Mouse (Mus musculus) CD8-positive naive resting alpha-beta T cell, adult 2 months (primary cell): ENCODE measurements around the gene Atxn2.
"Not testable (repeated sequence)": the region's sequence is repeated elsewhere in the genome, so short reads cannot be mapped to it uniquely, and the experiment has no call there.

Experiments used
- DNase-seq, 2 experiments: peaks; one replicate each; pipeline ENCODE4 v3.0.0; 2022; ENCODE audit warnings: low read depth in 2 of 2, low spot score in 2 of 2

Atxn2 gene

DNA sequence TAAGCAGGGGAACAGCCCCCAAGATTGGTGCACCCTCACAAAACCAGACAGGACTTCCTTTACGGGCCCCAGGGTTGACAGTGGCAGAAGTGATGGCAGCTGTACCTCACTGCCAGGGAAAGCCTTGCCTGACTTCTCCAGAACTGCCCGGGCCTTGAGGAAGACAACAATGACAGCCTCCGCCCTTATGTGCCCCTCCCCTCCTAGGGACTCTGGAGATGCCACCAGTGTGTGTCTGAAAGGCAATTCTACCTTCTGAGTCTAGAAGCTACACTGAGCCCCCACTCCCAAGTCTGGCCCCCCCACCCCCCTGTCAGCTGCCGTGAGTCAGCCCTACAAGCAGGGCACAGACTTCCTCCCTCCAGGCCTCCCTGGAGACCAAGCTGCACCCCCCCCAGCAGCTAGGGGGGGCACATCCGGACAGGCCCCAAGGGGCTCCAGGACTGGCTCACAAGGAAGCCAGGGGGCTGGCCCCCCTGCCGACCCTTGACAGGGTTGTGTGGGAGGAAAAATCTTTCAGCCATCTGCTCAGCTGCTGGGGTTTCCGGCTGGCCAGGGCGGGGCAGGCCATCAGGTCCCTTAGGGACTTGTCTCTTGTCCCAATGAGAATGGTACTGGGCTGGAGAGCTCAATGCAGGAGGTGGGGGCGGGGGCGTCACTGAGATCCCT lies 122.6 kb downstream of the Atxn2 start:
- DNase-seq: no peak

DNA sequence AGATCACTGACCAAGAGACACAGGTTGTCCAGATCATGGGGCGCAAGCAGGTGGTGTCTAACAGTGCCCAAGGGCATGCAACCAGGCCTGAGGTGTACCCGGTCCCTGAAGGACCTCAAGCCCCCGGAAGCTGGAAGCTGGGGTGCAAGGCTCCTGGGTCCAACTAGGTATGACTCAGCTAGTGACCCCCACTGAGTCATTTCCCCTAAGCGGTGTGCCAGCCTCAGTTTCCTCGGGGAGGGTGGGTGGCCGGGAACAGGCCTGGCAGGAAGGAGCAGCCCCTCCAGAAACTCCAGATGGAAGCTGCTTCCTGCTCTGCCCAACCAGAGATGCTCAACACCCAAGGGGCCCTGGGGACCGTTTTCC lies 123.1 kb downstream of the Atxn2 start:
- DNase-seq: no peak

DNA sequence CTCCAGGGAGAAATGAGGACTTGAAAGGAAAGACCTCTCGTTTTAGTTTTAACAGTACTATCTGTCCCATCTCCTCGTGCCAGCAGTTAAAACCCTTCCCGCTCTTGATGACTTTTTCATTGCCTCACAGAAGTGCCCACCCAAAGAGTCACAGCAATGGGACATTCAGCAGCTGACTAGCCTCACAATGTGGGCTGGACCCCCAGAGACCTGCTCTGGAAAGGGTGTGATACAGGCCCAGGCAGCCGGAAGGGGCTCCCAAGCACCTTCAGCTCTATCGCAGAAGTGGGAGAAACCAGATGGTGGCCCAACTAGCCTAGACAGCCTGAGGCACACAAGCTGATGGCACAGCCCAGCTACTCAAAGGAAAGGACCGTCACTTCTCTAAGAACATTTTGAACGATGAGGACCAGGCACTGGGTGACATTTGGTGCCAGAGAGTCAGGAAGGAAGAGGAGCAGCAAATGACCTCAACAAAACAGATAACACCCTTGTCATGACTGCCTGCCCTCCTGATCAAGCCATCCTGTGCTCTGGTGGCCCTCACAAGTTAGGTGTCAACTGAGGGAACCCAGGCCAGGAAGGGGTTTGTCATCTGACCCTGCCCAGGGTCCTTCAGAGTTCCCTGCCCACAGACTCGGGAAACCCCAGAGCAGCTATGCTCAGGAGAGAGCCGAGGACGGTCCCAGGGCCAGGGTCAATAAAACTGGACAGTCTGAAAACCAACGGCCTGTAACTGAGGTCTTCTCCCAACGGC lies 124.0 kb downstream of the Atxn2 start:
- no peak for DNase-seq

DNA sequence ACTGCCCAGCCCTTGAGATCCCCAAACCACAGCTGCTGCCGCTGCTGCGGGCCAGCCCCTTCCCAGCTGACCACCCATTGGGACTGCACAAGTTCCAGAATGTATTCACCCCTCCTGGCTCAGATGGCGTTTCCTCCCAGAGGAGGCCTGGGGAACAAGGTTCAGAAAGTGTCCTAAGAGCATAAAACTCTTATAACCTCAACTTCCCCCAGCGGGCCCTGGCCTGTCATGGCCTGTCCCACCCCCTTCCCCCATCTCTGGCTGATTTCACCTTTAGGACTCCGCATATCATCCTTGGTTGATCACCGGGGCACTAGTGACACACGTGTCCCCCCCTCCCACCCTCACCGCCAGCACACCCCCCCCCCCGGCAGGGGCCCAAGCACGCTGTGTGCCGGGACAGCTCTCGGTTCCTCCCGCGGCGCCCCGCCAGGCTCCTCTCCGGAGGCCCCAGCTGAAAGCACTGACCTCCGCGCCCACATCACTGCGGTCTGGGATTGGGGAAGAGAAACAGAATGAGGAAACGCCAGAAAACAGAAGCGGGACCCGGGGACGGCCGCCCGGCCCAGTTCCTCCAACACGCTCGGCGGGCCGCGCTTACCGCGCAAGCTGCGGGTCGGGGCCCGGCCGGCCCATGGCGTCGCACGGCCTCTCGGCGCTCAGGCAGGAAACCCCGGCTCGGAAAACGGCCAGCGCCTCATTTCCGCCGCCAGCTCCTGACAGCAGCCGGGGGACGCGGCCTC lies 125.0 kb downstream of the Atxn2 start:
- no peak for DNase-seq

DNA sequence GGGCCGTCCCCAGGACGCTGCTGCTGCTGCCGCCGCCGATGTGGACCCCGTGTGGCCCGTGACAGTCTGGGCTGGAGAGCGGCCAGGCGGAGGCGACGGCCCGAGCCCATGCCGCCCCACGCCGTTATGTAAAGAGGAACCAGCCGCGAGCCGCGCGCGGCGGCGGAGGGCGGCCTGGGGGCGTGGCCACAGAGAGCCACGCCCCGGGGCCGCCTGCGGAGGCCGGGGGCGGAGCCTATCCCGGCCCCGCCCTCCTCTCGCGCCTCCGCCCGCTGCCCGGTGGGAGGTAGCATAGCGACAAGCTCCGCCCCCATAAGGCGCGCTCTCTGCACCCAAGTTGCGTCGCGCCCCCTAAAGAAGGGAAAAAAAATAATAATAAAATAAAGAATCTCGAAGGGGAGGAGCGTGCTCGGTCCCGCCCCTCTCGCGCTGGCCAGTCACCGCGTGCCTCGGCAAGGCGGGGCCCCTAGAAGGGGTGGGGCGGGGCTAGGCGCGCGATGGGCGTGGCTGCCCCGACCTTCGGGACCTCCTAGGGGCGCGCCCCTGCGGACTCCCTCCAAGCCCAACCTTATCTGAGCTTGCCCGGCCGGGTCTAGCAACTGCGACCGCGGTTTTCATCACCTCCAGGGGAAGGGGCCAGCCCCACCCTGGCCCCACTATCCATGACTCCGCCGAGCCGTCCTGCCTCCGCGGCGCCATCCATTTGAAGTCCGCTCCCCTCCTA lies 125.7 kb downstream of the Atxn2 start:
- DNase-seq: peak; percentile 87 to 90

DNA sequence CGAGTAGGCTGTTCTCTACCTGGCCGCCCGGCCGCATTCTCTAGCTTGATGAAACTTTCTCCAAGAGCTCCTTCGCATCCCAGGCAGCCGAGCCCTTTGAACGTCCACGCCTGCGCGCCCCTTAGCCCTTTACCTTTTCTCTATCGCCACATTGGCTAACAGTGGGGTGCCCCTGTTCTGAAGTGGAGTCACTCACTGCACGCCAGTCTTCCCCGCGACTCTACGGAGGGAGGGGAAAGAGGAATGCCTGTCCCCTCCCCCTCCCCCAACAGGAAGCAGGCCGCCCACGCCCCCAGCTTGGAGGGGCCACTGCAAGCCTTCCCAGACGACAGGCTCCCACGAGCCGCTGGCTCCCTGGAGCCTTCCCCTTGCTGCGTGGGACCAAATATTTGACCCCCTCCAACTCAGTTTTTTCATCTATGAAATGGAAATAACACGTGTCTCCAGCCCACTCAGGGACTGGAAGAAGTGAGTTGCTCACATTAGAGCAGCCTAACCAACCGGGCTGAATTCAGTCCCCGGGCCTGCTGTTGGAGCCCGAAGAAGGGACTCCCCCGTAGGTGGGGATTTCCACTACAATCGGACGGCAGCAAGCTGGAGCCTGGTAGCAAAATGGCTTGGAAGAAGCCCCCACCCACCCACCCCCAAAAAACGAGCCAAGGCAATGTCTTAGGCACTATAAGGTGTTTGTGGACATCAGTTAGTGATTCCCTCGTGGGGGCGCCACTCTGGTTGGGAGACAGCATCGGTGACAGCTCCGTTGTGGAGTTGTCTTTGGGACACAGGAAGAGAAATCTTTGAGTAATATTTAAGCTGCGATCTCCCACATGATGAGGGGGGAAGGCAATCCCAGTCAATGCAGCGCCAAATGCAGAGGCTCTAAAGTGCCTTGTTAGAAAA lies 126.6 kb downstream of the Atxn2 start, which contains the start of gene Sh2b3:
TSS of gene Sh2b3 (minus strand) at position 206 of the 900 bp plus-strand sequence.
- no peak for DNase-seq

DNA sequence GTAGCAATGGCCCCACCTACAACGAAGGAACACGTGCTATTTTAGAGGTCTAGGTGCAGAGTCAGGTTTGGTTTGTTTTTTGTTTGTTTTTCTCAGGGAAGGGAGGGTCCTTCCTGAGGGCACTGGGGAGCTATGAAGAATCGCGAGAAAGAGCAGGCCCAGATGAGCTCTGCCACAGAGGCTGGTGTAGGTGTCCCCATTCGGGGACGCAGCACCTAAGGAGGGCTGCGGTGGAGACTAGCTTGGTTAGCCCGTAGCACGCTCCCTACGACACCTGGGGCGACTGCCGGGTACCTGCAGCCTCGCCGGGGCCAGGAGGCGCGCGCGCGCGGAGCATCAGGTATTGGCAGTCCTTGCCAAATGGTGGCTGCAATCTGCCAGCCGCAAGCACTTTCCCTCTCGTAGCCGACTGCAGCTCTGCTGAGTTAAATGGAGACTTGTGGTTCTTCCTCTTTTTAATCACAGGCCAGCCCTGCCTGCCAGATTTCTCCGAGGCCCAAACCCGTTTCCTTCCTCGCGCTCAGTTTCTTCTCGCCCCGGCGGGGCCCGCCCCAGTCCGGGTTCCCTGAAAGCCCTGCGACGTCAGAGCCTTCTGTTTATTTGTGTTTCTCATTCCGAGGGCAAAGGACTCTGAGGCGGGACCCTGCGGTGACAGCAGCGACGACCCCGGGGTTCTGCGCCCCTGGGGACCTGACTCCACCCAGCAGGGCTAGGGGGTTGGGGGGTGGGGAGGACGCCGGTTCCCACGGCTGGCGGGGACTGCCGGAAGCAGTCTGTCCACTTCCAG lies 127.4 kb downstream of the Atxn2 start:
- peak; percentile 48 to 51 for DNase-seq

DNA sequence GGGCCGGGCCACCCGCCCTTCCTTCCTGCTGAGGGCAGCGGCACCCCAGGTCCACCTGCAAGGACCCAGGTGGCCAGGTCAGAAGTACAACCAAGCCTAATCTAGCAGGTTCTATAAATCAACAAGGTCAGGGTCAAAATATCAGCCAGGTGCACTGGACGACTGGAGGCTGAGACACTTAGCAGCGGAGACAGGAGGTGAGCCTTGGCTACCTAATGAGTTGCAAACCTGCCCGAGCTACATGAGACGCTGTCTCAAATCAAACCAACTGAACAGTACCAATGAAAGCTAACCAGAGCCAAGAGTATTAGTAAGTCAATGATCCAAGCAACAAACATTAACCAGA lies 128.0 kb downstream of the Atxn2 start:
- no peak for DNase-seq

DNA sequence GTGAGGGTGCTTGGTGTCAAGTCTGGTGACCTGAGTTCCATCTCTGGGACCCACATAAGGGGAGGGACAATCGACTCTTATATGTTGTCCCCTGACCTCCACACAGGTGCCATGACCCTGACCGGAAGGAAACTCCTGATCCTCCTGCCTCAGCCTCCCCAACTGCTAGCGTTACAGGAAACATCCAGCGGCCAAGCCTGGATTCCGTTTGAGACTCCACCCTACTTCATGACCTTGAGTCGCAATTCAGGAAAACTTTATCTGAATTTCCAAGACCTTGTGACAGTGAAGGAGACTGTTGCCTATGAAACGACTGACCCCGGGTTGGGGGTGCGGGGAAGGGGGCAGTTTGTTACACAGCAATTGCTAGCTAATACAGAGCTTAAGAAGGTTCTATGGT lies 130.4 kb downstream of the Atxn2 start:
- no peak for DNase-seq

DNA sequence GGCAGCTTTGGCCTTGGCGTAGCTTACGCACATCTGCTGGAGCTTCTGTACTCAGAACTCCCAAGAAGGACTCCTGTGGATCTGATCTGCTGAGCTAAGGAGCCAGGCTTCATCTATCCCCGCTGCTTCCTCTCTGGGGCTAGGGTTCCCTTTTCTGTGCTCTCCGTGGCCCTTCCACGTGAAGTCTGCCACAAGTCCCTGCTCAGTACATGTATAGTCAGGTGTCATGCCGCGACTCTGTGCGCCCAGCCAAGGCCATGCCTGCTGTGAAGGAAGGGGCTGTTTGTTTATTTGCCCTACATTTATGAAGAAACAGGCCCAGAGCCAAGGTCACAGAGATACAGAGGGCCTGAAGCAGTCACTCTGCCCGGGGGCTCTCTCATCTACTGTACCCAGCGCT lies 130.8 kb downstream of the Atxn2 start:
- DNase-seq: no peak

DNA sequence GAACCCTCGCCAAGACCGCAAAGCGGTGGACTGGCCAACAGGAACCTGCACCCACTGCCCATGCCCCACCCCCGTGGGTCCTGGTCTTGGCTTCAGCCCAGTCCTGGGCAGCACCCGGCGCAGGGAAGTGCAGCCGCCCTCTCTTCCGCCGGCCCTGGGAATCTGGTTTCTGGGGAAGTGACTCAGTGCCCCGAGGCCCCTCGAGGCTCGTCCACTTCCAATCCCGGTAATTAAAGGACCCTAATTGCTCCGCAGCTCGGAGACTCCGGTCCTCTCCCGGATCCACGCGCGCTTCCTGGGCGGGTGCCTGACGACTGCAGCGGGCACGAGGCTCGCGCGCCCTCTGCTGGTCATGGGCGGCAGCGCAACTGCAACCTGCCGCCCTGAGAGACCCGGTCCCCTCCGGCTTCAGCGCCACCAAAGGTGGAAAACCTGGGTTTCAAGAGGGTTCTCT lies 131.6 kb downstream of the Atxn2 start:
- peak; percentile 80 to 81 for DNase-seq

DNA sequence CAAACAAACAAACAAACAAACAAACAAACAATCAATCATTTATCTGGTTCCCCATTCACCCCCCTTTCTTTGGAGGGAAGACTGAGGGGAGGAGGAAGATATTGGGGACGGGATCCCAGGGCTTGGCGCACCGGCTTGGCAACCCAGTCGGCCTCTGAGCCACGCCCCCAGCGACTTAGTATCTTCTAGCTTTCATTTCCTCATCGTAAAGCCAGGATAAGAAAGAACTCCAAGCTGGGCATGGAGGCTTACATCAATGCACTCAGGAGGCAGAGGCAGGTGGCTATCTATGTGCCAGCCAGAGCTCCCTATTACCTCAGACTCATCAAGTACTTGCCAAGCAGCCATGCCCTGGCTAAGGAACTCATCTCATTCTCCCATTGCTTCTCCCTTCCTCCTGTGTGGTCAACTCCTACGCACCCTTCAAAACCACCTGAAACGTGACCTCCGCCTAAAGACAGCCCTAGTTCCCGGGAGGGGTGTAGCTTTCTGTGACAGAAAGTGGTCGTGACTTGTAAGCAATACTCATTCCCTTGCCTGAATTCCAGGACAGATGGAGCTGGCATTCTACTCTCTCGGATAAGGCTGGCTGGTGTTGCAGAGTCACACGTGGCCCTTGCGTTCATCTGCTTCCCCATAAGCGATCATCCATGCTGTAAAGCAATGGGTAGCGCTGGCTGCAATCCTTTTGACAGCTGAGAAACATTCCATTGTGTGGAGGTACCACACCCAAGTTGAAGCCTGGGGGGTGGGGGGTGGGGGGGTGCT lies 132.2 kb downstream of the Atxn2 start:
- DNase-seq: no peak

DNA sequence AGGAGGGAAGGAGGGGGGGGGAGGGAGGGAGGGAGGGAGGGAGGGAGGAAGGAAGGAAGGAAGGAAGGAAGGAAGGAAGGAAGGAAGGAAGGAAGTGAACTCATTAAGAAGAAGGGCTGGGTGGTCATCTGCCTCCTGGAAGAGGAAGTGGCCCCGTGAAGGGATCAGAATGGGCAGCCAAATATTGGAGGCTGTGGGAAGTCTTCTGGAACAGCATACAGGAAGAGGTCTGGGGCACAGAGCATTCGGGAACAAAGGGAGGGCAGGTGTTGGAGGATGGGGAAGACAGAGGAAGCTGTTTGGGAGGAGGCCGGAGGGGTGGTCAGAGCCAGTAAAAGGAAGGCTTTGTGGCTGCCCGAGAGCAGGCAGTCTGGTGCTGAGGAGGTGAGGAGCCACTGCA lies 134.2 kb downstream of the Atxn2 start:
- DNase-seq: no peak

DNA sequence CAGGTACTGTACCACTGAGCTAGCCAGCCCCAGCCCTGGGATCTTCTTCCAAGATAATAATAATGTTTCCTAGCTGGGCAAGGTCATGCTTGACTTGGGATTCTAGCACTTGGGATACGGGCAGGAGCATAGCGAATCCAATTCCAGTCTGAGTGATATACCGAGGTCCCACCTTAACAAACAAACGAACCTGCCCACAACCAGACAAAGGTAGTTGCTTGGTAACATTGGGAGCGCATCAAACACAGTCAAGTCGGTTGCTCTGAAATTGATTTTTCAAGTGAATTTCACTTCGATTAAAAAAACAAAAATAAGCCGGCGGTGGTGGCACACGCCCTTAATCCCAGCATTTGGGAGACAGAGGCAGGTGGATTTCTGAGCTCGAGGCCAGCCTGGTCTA lies 135.2 kb downstream of the Atxn2 start:
- no peak for DNase-seq

DNA sequence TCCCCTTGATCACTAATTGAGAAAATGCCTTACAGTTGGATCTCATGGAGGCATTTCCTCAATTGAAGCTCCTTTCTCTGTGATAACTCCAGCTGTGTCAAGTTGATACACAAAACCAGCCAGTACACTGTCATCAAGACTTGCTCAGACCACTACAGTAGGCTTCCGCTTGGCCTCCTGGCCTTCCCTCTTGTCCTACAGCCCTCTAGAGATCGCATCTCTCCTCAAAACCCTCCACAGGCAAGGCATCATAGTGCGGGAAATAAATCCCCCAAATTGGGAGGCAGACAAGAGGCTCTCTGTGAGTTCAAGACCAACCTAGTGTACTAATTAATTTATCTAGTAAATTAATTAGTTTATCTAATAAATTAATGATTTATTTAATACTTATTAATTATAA lies 136.1 kb downstream of the Atxn2 start:
- DNase-seq: not testable (repeated sequence)

DNA sequence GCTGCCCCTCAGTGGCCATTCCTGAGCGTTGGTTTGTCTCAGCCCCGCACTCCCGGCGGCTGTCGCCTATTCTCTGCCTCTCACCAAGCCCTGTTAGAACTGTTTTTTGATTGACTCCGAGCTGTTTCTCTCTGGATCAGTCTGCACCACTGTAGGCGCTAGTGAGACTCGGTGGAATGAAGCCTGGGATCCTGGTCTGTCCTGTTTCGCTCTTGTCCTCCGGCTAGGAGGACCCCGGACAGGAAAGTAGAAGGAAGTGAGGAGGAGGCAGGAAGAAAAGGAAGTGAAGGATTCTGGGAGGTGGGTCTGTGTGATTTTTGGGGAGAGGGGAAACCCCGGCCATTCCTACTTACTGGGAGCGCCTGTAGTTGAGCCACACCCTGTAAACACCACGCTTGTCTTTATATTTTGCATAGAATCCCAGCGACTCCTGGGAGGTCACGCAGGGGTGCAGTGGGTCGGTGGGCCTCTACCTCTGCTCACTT lies 136.9 kb downstream of the Atxn2 start:
- DNase-seq: peak in 1 of 2 experiments; percentile 38

DNA sequence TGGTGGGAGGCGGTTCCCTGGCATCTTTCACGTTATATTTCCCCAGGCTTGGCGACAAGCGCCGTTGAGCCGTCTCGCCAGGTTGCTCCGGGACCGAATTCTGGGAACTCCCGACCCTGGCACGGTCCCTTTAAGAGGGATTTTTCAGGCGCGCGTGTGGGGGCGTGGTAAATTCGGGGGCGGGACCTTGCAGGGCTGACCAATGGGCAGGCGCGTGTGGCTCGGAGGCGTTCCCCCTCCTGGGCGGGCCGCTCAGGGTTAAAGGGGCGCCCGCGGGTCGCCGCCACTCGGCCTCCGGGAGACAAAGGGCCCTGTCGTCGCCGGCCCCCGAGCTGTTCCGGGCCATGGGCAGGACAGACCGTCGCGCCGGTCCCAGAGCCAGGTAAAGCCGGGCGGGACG lies 137.6 kb downstream of the Atxn2 start, which contains the start of gene Pheta1:
TSS of gene Pheta1 (plus strand) at position 242 of the 400 bp plus-strand sequence.
- peak; percentile 80 to 82 for DNase-seq

DNA sequence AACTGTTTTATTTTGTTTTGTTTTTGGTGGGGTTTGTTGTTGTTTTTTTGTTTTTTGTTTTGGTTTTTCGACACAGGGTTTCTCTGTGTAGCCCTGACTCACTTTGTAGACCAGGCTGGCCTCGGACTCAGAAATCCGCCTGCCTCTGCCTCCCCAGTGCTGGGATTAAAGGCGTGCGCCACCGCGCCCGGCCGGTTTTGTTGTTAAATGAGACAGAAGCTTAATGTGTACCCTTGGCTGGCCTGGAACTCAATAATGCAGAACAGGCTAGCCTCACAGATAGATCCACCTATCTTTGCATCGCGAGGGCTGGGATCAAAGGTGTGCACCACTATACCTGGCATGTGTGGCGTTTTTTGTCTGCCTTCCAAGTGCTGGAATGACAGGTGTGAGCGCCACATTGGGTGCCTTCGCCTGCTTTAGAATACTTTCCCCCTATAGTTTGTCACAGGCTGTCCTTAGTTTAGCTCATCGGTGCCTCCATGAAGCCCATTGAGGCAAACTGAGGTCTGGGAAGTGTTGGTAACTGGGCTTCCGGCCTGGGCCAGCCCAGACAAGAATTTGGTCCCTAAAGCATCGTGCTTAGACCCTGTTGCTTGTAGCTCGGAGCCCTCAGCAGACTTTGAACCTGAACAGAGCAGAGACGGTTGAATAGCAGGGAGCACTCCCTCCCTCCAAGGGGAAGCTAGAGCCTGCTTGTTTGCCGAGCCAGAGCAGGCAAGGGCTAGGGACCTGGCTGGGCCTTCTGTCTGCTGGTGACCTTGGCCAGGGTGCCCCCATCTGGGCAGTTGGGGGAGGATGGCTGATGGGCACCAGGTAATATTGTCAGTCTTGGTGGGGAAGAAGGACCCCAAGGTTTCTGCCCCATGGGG lies 138.6 kb downstream of the Atxn2 start:
- no peak for DNase-seq
